Mouse (Mus musculus) adrenal gland, postnatal 14 days (tissue): ENCODE measurements around the gene Polm. TPM values are rescaled to one million over a fixed set of nuclear protein-coding genes. Genes with fewer than 3 reads are reported as not detected.
"Not testable (repeated sequence)": the region's sequence is repeated elsewhere in the genome, so short reads cannot be mapped to it uniquely, and the experiment has no call there.

Experiments
- DNase-seq: peaks from one replicate; pipeline ENCODE4 v3.0.0; 2021; ENCODE audit warnings: mixed read lengths
- total RNA-seq: library from RNA; stranded (reverse); gene quantifications from 2 replicates; pipeline ENCODE4 v1.2.3, GENCODE M21; 2021

The Polm gene
- total RNA-seq, 1 experiment from 2014 or later, result 8.4 TPM

DNA sequence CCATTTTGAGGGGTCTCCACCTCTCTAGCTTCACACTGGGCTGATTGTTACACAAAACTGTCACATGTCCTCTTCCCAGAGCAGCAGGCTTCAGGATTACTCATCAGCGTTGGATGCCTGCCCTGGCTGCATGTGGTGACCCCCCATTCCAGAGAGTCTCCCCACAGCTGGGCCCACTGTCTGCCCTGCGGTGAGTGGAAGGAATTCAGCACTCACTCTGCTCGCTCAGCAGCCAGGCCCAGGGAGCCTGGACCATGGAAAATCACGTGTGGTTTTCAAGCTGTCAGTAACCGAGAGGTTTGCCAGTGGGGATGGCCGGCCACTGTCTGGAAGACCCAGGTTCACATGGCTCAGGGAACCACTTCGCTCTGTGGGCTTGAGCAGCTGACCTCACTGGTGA is 18.1 kb upstream of the Polm start:
- peak; percentile 69 for DNase-seq

DNA sequence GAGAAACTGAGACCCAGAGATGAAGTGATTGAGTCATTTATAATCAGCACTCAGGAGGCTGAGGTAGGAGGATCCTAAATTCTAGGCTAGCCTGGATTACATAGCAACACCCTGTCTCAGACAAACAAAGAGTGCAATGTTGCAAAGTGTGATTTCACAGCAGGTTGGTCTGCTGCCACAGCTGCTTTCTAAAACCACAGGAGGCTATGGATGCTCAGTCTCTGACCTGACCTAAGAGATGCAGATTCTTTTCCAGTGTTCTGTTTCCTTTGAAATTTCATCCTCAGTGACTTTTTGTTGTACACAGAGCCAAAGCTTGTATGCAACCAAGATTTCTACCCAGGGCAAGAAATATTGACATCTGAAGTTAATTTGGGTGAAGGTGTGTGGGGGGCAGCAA is 17.7 kb upstream of the Polm start:
- DNase-seq, result no peak

DNA sequence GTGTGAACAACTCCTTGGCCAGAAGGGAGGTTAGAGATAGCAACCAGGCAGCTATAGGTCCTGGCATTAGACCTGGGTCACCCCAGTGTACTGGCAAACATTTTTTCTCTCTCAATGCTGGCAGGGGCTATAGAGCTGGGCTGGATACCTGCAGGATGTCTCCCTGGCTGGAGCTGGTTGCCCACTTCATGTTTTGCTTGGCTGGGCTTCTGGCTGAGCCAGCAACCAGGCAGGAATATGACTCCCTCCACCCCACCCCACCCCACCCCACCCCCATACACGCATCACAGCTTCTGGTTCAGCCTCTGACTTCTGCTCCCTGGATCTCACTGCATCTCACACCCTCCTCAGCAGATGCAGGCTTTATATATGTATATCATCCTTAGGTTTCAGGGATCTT is 14.5 kb upstream of the Polm start:
- DNase-seq, result no peak

DNA sequence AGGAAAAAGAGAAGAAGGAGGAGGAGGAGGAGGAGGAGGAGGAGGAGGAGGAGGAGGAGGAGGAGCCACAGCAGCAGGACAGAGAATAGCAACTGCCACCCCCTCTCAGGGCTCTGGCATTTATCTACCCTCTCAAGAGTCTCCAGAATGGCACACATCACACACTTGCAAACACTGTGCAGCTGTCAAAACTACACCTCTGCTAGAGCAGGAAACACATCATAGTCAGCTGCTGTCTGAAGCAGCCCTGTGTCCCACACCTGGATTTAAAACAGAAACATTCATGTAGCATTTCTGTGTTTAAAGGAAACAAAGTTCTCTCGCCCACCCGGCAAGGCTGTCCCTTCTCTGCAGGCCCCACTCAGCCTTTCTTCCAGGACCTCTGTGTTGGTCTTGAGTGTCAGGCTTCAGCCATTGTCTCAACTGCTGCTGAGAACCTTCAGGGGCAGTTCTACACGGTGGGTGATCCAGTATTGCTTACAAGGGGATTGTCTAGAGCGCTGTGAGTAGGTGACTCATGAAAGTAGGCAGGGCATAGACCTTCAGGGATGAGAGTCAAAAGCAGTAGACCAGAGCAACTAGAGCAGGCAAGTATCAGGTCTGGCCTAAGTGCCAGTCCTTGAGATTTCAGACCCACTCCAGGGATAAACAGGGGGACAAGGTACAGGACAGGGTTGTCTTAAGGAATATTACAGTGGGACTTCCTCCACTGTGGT is 13.4 kb upstream of the Polm start:
- DNase-seq, result no peak

DNA sequence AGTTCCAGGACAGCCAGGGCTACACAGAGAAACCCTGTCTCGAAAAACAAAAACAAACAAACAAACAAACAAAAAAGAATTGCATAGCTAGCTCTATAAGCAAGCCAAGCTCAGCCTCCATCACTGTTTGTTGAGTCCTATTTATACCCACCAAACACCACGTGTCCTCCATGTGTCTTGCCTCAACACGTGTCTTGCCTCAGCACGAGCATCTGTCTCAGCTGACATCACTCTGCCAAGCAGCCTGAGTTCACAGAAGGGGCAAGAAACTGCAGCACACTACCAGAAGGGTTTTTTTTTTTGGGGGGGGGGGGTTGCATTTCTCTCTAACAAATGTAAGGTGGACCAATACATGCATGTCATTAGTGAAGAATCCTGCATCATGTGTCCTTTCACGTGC is 12.6 kb upstream of the Polm start:
- no peak for DNase-seq

DNA sequence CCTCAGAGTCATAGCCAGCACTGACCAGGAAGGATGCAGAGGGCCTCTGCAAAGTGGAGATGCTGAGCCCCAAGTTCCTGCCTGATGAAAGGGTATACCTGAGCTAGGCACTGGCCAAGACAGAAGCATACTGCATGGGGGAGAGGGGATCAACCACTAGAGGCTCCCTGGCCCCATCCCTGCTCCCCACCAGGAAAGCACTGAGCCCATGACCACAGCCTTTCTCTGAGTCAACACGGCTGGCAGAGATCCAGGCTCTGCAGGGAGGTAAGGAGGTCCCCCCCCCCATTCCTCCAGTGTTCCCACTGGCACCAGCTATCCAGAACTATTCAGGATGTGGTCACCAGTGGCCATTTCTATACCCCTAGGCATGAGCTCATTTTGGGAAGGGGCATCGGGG is 11.5 kb upstream of the Polm start:
- DNase-seq, result no peak

DNA sequence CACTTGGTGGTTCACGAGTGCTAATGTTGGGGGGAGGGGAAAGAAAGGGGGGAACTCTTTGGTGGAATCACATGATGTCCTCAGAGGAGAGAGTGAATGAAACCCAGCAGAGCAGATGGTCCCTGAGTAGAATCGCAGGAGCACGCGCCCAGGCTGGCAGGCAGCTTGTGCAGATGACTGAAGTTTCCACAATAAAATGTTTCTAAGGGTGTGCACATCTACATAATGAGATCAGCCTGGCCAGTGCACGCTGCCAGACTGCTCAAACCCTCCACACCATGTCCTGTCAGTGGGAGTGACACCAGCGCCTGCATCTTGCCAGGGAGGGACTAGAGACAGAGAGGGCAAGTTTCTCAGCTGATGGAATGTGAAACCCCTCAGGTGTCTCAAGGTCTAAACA is 10.9 kb upstream of the Polm start:
- no peak for DNase-seq

DNA sequence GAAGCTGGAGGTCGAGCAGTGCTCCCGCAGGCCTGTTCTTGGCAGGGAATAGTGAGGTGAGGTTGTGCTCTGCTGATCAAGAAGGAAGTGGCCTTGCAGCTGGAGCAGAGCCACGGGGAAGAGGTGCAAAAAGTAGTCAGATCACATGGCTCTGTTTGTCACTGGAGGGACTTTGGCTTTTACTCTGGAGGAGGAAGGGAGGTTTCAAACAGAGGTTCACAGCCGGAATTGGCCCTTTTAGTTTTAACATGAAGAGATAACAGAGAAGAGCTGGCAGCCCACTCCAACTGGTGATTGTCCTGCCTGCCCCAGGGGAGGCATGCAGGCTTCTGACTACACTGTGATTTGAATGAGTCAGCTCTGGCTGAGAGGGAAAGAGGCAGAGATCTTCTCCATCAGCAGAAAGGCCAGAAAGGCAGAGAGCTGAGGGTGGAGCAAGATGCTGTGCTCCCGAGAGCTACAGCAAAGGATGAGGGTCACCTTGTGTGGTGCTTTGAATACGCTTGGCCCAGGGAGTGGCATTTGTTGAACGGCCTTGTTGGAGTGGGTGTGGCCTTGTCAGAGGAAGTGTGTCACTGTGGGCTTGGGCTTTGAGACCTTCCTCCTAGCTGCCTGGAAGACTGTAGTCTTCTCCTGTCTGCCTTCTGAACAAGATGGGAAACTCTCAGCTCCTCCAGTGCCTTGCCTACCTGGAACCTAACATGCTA is 9.0 kb upstream of the Polm start:
- peak; percentile 66 for DNase-seq

DNA sequence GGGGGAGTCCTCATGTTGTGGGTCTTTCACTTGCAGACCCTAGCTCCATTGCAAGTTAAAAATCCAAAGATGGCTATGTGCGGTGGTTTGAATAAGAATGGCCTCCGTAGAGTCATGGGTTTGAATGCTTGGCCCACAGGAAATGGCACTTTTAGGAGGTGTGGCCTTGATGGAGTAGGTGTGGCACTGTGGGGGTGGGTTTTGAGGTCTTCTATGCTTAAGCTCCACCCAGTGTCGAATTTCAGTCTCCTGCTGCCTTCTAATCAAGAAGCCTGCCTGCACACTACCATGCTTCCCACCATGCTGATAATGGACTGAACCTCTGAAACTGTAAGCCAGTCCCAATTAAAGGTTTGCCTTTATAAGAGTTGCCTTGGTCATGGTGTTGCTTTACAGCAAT is 5.3 kb upstream of the Polm start:
- peak; percentile 1 for DNase-seq

DNA sequence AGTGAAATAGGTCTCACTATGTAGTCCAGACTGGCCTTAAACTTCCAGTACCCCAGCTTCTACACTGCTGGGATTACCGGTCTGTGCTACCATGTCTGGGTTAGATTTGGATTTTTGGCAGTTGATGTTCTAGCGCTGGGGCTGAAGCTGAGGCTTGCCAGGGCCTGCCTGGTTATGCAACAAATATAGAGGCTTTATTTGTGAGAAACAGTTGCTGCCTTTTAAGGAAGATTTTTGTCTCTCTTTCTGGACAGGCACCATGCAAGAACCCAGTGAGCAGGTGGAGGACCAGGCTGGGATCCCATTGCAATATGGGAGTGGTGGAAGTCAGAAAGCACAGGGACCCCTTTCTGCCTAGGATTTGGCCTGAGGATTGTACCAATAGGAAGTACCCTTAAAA is 3.9 kb upstream of the Polm start:
- DNase-seq, result no peak

DNA sequence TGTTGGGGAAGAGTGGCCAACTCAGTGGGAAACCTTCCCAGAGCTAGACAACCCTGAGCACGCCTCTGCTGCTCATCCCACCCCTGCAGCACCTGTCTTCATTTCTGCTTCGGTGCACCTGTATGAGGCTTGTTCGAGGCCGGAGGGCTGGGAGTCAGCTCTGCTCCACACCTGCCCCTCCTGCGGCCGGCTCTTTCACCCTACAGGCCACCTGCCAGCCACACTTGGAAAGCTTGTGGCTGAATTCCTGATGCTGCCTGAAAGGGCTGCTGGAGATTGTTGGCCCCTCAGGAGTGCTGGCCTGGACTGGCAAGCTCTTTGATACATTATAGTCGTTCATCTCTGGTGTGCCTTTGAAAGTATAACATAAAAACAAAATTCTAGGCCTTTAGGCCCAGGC is 2.5 kb upstream of the Polm start:
- no peak for DNase-seq

DNA sequence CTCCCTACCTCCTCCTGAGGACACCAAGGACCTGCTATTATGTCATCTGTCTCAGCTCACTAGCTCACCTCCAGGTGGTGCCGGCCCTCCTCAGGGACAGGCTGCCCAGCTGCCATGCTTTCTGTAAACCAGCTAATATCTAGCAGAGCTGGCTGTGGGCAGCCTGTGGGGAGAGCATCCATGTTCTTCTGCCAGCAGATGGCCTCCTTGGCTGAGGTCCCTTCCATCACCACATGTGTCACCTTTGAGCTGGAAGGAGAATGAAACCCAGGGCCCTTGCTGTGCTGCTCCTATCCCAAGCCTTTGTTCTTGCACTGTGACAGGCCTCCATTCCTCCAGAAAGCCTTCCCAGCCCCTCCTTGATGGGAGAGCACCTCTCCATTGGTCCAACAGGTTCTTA is 1.7 kb downstream of the Polm start:
- peak; percentile 51 for DNase-seq

DNA sequence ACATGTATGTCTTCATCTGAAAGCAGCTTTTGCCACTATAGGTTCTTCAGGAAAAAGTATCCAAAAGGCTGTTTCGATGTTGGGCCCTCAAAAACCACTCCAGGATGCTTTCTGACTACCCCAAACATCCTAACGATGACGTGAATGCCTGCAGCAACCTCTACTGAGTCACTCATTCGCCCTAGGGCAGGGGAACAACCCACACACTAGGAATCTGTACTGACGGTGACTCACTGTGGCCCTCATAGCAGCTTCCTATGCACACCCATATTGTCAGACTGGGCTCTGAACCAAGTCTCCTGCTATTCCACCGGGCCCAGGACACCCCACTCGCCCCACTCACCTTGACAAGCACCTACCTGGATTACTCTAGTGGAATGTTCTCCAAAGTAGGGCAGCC is 2.8 kb downstream of the Polm start:
- no peak for DNase-seq

DNA sequence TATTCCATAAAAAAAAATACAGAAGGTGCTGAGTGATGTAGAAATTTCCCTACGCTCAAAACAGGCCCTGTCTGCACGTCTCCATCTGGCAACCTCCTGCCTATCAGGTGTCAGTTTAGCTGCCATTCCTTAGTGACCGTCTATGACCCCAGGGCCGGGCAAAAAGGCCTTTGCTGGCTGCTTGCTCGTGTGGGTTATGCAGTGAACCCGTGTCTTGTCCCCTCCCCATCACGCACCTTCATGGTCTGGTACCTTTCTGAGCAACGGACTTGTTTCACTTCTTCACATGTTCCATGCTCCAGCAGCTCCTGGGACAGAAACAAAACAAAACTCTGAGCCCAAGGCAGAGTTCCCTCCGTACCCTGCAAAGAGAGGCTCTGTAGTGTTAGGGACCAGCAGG is 3.3 kb downstream of the Polm start:
- no peak for DNase-seq

DNA sequence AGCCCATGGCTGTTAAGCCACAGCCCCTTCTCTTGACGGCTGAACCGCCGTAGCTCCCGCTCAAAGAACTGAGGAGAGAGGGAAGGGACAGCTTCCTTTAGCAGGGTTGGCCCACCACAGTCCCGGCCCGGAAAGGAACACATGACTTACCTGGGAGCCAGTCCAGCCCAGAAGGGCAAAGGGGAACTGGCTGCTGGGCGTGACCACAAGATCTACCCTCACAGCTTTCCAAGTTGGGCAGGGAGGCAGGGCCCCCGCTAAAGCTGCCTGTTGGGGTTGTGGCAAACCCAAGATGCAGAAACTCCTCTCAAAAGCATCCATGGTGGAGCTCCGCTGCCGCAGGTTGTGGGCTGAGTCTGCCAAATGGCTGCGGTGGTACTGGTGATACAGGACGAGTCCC is 8.5 kb downstream of the Polm start:
- DNase-seq, result no peak

DNA sequence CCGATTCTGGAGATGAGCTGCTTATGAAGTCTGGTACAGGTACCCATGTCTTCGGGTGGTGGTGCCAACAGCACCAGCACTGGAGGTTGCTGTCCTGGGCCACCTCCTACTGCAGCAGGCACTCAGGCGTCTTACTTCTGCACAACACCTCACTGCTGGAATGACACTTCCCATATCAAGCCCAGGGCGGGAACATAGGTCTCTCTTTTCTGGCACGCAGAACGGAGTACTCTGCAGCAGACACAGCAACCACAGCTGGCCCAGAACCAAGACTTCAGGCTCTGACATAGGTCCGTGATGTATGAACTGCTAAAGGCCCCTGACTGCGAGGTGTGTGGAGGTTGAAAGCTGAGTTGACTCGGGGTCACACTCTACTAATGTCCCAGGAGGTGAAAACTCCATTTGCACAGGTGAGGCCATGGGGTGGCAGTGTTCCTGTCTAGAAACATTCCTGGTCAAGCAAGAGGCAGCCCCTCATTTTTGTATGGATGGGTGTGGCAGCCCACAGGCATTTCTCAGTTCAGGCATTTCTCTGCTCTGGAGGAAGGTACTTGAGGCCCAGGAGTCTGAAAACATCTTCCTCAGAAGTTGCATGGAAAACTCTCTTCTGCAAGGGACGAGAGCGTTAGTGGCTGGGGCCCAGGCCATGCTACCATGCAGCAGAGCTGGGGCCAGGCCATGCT is 9.2 kb downstream of the Polm start:
- DNase-seq, result no peak

DNA sequence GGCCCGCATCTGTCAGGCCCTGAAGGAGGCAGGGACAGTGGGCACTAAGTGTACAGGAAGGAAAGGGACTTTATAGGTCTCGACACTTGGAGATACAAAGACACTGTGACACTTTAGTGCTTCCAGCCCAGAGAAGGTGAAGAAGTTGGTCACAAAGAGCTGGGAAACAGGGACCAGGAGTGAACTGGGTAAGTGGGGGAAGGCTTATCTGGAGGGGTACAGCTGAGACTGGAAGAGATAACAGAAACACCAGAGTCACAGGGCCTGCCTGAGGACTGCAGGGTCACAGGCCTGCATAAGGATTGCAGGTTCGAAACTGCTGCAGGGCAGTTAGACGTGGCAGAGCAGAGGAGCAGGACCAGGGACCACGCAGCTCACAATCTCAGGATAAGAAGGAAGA is 9.9 kb downstream of the Polm start:
- no peak for DNase-seq

DNA sequence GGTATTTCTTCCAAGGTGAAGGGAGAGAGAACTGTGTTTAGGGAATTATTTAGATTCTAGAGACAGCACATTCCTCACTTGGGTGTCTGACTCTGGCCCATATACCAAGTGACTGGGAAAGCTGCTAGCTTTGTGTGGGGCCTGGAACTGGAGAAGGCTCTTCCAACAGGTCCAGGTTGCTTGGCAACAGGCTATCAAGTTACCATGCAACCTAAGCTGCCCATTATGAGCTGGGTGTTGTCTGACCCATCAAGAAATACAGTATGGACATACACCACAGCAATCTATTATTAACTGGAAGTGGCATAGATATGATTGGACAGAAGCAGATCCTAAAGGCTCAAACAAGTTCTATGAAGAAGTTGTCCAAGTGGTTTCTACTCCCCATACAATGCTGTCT is 12.4 kb downstream of the Polm start:
- no peak for DNase-seq

DNA sequence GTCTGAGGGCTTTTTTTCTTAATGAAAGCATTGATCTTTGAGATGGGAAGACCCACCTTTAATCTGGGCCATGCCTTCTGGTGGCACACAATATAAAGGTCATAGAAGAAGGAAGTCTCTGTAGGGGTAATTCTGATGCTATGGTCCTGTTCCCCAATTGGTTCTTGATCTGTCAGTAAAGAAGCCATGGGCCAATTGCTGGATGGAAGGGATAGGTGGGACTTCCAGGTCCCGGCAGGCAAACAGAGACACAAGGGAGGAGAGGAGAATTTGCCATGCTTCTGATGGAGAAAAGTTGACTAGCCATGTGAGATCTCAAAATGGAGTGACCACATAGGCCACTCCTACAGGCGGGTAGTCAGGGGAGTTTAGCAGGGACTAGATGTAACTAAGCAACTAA is 18.6 kb downstream of the Polm start:
- DNase-seq, result no peak

DNA sequence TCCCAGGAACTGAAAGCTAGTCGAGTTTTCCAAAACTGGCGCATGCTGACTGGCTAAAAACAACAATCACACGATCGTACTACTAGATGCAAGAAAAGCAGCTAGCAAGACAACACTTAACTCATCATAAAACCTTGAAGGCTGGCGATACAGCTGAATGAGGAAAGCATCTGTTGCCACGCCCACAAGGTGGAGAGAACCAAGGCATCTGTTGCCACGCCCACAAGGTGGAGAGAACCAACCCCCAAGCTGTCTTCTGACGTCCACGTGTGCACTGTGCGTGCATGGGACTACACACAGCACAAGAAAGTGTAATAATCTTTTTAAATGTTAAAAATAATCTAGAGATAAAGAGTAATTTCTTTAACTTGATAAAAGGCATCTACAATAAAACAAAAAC is 24.4 kb downstream of the Polm start:
- no peak for DNase-seq

DNA sequence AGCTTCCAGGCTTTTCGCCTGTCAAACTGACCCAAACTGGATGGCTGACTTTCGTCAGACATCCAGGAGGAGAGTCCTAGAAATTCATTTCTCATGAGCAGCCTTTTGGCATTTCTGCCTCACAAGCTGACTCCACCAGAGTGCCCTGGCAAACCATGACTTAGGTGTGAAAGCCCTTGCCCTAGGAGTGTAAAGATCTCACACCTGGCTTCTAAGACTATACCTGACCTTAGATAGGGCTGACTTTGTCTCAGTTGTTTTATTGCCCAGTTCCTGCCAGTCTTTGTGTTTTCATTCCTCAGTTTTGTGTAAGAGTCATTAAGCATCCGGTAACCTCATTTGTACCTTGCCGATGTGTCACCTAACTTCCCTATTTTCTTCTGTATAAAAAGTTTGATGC is 28.3 kb downstream of the Polm start:
- DNase-seq, result not testable (repeated sequence)

DNA sequence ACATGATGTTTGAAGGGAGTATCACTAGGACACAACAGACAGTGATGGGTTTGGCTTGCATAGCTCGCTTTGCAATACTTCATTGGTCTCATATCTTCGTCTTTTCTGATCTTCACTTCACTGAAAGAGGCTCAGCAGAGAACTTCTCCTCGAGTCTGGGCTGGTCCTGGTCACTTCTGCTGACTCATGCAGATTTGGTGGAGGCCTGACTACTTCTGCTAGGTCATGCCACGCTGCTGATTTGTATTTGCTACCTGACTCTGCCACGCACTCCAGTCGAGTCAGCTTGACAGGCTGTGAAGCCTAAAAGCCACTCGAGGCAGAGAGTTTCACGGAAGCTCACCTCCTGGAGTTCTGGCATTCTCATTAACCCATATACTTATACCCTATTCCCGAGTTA is 29.9 kb downstream of the Polm start:
- no peak for DNase-seq

DNA sequence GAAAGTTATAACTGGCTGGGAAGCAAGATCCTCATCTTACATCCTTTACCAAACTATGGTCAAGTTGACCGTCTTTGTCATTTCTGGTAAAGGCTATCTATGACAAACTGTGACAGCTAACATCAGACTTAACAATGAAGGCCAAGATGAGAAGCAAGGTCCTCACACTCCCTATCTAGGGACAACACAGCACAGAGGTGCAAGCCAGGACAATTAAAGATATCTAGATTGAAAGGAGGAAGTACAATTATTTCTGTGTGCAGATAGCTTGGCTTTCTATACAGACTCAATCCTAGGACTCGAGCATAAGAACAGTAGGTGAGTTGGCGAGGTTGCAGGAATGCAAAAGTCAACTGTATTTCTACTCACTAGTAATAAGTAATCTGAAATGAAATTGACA is 32.1 kb downstream of the Polm start:
- no peak for DNase-seq

DNA sequence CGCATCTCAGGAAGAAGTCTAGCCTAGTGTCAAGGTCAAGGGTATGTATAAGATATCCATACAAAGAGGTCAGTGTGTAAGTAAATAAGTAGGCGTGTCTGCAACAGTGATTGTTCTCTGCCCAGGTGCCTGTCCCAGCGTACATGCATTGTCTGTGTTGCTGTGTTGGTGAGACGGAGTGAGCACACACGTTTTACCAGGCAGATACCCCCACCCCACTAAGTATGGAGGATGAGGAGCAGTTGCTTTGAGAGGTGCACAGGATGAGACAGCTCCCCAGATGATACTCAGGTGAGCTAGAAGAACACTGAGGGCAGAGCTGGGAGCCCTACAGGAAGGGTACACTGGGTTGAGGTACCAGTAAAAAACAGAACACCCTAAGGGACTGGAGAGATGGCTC is 33.6 kb downstream of the Polm start:
- DNase-seq, result no peak
